Mouse (Mus musculus): ENCODE data around the gene Ctdspl2. TPM values are rescaled to one million over a fixed set of nuclear protein-coding genes. Genes with fewer than 3 reads are reported as not detected.

Ctdspl2 gene
- total RNA-seq, 1 experiment from 2014 or later = 59.7 TPM

DNA sequence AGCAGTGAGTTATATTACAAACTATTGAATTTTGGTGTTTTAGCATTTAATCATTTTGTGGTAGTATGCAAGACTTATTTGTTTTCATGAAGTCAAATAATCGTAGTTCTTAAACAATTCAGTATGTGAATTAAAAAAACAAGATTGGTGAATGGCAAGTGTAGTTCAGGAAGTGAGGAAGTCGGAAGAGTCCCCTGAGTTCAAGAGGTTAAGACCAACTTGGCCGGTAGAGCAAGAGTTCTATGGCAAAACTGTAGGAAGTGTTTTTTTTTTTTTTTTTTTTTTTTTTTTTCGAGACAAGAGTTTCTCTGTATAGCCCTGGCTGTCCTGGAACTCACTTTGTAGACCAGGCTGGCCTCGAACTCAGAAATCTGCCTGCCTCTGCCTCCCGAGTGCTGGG lies 76.2 kb downstream of the Ctdspl2 start:
- ATAC-seq (replicated peaks; ENCODE audit: insufficient number of reproducible peaks, low FRiP score, low TSS enrichment, poor library complexity, severe bottlenecking) = no peak

DNA sequence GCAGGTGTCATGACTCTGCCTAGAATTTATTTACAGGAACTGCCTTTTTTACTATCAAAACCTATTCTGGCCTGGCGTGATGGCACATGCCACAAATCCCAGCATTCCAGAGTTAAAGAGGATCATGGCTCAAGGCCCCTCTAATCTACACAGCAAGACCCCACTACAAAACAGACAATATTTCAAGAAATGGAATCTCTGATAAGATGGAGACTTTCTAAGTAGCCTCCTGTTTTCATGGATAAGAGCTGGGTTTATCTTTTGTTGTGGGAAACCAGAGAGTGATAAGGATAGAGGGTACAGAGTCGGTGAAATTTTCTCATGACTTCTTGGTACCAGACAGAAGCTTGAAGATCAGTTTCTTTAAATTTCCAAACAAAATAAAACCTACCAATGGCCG lies 80.3 kb downstream of the Ctdspl2 start:
- no peak for ATAC-seq (replicated peaks; ENCODE audit: insufficient number of reproducible peaks, low FRiP score, low TSS enrichment, poor library complexity, severe bottlenecking)

DNA sequence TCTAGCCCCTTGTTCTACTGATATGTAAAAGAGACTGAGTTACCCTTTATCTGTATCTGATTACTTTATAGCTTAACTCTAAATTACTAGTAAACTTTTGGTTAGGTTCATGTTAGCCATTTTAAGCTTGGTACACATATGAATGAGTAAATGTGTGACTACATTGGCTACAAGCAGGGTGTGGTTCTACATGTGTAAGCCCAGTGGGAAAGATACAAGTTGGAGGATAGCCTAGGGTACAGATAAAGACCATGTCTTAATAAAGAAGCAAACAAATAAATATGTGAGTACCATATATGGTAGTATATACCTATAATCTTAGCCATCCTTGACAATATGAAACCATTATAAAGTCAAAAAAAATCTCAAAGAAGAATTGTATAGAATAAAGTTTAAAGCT lies 88.1 kb downstream of the Ctdspl2 start:
- no peak for ATAC-seq (replicated peaks; ENCODE audit: insufficient number of reproducible peaks, low FRiP score, low TSS enrichment, poor library complexity, severe bottlenecking)

DNA sequence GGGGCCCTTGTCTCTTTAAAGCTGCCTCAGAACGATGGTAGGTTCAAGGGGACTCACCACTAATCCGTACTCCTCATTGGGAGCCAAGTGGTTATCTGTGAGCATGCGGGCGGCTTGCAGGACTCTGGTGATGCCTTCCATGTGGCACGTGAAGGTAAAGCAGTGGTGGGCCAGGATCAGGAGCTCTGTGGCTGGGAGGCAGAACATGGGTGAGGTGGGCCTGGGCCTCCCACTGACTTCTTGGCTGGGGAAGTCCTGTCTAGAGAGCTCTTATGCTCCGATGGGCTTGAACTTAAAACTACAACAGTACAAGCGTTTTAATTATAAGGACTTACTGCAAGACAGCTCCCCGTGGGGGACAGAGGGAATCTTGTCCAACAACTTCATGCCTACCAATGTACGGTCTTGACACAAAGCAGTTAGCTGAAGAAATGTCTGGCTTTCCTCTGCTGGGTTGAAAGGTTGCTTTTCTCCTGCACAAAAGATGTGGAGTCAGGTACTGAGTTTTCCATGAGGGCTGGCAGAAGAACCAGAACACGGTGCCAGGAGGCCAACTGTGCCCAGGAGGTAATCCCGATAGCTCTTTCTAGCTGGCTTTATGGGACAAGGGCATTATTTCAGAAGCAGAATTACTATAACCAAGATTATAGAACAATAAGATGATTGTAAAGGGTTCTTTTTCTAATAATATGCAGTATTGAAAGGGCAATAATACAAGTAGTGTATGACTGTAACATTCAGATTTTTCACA lies 103.7 kb downstream of the Ctdspl2 start:
- no peak for ATAC-seq (replicated peaks; ENCODE audit: insufficient number of reproducible peaks, low FRiP score, low TSS enrichment, poor library complexity, severe bottlenecking)

Other genes starting within 250 kb of the Ctdspl2 start
- gene Frmd5, start 148.9 kb upstream of the Ctdspl2 start, total RNA-seq (2017) = 1.6 TPM in 2 of 3 replicates, not detected in the other
- 2.4 to 5.8 TPM (median 3.5 TPM) in 3 replicates for gene Casc4, start 89.0 kb upstream of the Ctdspl2 start, total RNA-seq (2017)
- 0.75 TPM in 1 of 3 replicates, not detected in the others for gene Mageb3, start 91 bp downstream of the Ctdspl2 start, total RNA-seq (2017)
- 29.4 to 41.8 TPM (median 34.8 TPM) in 3 replicates for gene Eif3j1, start 72.5 kb downstream of the Ctdspl2 start, total RNA-seq (2017)
- gene Spg11, start 162.4 kb downstream of the Ctdspl2 start, total RNA-seq (2017) = 20.2 to 28.8 TPM (median 21.4 TPM) in 3 replicates
- 4,524 to 5,565 TPM (median 5,404 TPM) in 3 replicates for gene B2m, start 191.7 kb downstream of the Ctdspl2 start, total RNA-seq (2017)
- gene Trim69, start 204.7 kb downstream of the Ctdspl2 start, total RNA-seq (2017) = not detected in 3 replicates
- not detected in 3 replicates for gene Patl2, start 230.2 kb downstream of the Ctdspl2 start, total RNA-seq (2017)
- gene Terb2, start 230.3 kb downstream of the Ctdspl2 start, total RNA-seq (2017) = 1.0 TPM in 1 of 3 replicates, not detected in the others